1 mouse cellular context compared by ENCODE assay signal in the genomic region with DNA sequence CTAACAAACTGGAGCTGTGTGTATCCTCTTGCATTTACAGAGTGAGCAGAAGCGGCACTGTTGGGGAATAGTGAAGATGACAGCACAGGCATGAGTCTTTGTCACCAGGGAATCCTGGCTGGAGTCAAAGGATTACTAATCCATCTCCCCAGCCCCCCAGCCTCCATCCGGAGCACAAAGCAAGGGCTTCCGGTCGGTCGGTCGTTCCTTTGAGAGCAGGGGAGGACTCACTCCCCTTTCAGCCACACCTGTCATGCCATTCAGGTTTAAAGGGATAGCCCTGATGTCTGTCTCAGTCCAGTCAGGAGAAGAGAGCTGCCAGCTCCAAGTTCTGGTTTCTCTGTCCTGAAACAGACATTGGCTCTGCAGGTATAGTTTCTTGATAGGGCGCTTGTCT.
TF ChIP-seq lines count a peak whose summit lies in the region.

No protein-coding gene starts in this region.

TF ChIP-seq in ES-E14, 5 proteins besides CTCF, POLR2A, EP300 and RAD21 (continued from another document):
- no peak for TF ChIP-seq CHD2 (IDR thresholded peaks at IDR 0.05; ENCODE audit: low read depth, low read length)
TF ChIP-seq in ES-E14: peak in this region for 0.
